Mouse (Mus musculus) neural tube, embryonic 12.5 days (tissue): ENCODE measurements around the gene Kcnk7. TPM values are rescaled to one million over a fixed set of nuclear protein-coding genes. Genes with fewer than 3 reads are reported as not detected.

ENCODE experiments used
- ATAC-seq: fragments of 200-750 bp; cut with Nextera tagmentation; 2 replicates; pipeline ENCODE4 v1.8.0; 2017; ENCODE audit warnings: low read depth, mild to moderate bottlenecking, moderate TSS enrichment, moderate library complexity; ENCODE audit not compliant: low FRiP score
- H3K27ac ChIP-seq: fragments of 300-500 bp; sonication (generic); 2 replicates; pipeline ENCODE4 v1.5.1; 2016
- H3K27me3 ChIP-seq: fragments of 300-500 bp; sonication (generic); replicated peaks from 2 replicates; pipeline ENCODE4 v1.6.1; 2016; ENCODE audit warnings: mild to moderate bottlenecking
- H3K36me3 ChIP-seq: fragments of 300-500 bp; sonication (generic); 2 replicates; pipeline ENCODE4 v1.6.1; 2016; ENCODE audit warnings: mild to moderate bottlenecking
- H3K4me1 ChIP-seq: fragments of 300-500 bp; sonication (generic); 2 replicates; pipeline ENCODE4 v1.6.1; 2016
- H3K4me2 ChIP-seq: fragments of 300-500 bp; sonication (generic); replicated peaks from 2 replicates; pipeline ENCODE4 v1.6.1; 2016; ENCODE audit warnings: mild to moderate bottlenecking
- H3K4me3 ChIP-seq: fragments of 300-500 bp; sonication (generic); 2 replicates; pipeline ENCODE4 v1.5.1; 2016
- H3K9ac ChIP-seq: fragments of 300-500 bp; sonication (generic); 2 replicates; pipeline ENCODE4 v1.6.1; 2016; ENCODE audit warnings: mild to moderate bottlenecking
- H3K9me3 ChIP-seq: fragments of 300-500 bp; sonication (generic); 2 replicates; pipeline ENCODE4 v1.6.1; 2016; ENCODE audit warnings: mild to moderate bottlenecking
- WGBS: fragments of 180-500 bp; shearing (Covaris S2); methylation state at CpG from one replicate; pipeline ENCODE4 v1.1.7; 2016; 5-methylcytosine and 5-hydroxymethylcytosine counted together
- polyA plus RNA-seq: library from polyadenylated mRNA; unstranded; fragments of >200 nt; fragmentation: Nextera tagmentation; extraction: Ambion mirVana; gene quantifications from 2 replicates; pipeline ENCODE4 v1.2.1, GENCODE M21; 2016

Kcnk7 gene
- polyA plus RNA-seq, 1 experiment from 2014 or later, result 0.19 TPM

DNA sequence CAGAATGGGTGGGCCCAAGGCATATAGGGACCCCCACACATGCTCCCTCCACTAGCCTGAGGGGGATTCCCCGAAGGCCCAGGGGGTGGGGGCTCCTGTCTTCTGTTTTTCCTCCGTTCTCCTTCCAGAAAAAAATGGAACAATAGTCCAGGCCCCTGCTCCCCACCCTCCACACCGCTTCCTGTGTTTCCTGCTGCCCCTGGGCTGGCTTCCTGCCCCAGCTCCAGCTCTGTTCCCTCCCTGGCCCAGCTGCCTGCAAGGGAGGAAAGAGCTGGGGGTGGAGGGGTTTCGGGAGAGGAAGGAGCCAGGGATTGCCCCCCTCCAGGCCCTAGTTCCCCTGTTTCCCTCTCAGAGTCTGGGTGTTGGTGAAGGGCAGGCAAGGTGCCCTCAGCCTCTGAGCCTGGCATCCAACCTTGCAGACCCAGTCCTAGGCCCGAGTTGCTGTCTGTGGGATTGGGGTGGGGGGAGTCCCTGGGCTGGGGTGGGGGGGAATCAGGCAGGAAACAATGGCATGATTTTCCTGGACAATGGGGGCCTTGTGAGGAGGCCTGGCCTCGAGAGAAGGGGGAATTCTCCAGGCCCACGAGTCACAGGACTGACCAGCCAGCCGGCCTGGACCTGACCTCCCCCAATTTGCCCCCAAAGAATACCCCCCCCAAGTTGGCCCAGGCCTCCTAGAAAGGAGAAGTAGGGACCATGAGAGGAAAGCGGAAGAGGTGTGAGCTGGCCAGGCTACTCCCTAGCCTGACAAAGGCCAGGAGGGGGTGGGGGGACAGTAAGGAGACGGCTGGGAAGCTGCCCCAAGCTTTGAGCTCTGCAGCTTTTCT lies 11.9 kb upstream of the Kcnk7 start:
- 71% methylated on average over 10 of the region's 10 CpGs for WGBS
- no peak for ATAC-seq
- Histone ChIP-seq H3K4me2 (peak overlapping the region; percentile 100), H3K27me3 (peaks cover 6% of the 10 kb centered on the region; the same call in 1 of the 2 replicates), H3K9ac (peak overlapping the region; percentile 89), H3K27ac (no peak overlapping the region), H3K36me3 (peaks cover 54% of the 10 kb centered on the region), H3K4me1 (peaks cover 54% of the 10 kb centered on the region), H3K9me3 (no peaks in the 10 kb centered on the region), H3K4me3 (peak overlapping the region; percentile 21; the same call in 1 of the 2 replicates)

DNA sequence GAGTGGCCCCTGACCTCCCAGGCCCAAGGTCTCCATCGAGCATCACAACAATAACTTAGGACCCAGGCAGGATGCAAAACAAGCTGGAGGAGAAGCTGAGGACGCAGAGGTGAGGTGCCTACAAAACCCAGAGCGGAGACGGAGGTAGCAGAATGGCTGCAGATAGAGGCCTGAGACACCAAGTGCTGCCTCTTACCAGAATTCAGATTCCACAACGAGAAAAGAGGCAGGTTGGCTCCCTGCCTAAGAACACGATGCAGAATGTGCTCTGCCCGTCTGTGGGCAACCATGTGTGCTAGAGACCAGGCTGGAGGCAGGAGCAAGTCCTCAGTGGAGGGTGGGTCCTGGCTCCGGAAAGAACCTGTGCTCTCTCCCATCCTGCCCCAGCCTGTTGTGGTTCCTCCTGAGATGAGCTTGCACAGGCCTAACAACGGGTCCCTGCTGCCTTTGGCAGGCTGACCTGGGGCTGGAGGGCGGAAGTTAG lies 11.2 kb upstream of the Kcnk7 start:
- H3K9ac ChIP-seq, result 0 out of 2 replicates have a peak overlapping the region, but pooled peaks have one; percentile 89
- H3K27me3 ChIP-seq, result peaks cover 6% of the 10 kb centered on the region; the same call in 1 of the 2 replicates
- H3K4me3 ChIP-seq, result no peak overlapping the region
- ATAC-seq, result no peak
- no peaks in the 10 kb centered on the region for H3K9me3 ChIP-seq
- WGBS, result 84% methylated on average over 10 of the region's 10 CpGs
- peaks cover 61% of the 10 kb centered on the region for H3K36me3 ChIP-seq
- H3K4me1 ChIP-seq, result peaks cover 47% of the 10 kb centered on the region
- H3K27ac ChIP-seq, result no peak overlapping the region
- peak overlapping the region; percentile 100 for H3K4me2 ChIP-seq

DNA sequence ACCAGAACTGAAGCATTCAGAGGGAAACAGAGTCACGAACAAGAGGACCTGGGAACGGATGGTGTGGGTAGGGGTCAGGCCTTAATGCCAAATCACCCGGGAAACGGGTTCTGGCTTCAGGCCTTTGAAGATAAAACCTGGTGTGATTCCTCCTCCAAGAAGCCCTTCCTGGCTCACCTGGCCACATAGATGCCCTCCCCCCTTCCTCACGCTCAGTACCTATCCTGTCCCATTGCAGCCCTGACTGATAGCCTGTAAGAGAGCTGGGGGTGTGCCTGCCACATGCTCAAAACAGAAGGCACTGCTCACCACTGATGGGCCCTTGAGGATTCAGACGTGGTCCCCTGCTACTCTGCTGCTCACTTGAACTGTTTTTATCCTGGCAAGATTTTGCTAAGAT lies 10.4 kb upstream of the Kcnk7 start:
- H3K27ac ChIP-seq, result no peak overlapping the region
- no peak overlapping the region for H3K4me3 ChIP-seq
- no peak overlapping the region for H3K9ac ChIP-seq
- peak overlapping the region; percentile 3; the same call in 1 of the 2 replicates for H3K4me2 ChIP-seq
- H3K9me3 ChIP-seq, result no peaks in the 10 kb centered on the region
- WGBS, result 90% methylated on average over 6 of the region's 6 CpGs
- H3K36me3 ChIP-seq, result peaks cover 68% of the 10 kb centered on the region
- ATAC-seq, result no peak
- H3K27me3 ChIP-seq, result peaks cover 6% of the 10 kb centered on the region; the same call in 1 of the 2 replicates
- peaks cover 44% of the 10 kb centered on the region for H3K4me1 ChIP-seq

DNA sequence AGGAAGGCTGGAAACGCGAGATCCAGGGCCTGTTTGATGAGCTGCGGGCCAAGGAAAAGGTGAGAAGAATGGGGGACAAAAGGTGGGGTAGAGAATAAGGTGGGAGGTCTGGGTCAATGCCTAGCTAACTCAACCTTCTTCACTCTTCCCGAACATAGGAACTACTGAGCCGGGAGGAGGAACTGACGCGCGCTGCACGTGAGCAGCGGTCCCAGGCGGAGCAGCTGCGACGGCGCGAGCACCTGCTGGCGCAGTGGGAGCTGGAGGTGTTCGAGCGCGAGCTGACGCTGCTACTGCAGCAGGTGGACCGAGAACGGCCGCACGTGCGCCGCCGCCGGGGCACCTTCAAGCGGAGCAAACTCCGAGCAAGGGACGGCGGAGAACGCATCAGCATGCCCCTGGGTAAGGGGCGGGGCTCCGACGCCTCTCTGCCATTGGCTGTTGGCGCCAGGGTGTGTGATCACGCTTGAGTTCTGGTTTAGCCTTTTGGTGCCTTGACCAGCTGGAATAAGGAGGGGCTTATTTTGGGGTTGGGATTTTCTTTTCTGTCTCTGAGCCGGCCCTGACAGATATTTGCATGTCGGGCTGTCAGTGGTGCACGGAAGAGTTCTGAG lies 8.2 kb upstream of the Kcnk7 start:
- Histone ChIP-seq H3K9ac (peak overlapping the region; percentile 33; the same call in 1 of the 2 replicates), H3K4me2 (peak overlapping the region; percentile 63), H3K4me1 (peaks cover 28% of the 10 kb centered on the region), H3K4me3 (0 out of 2 replicates have a peak overlapping the region, but pooled peaks have one; percentile 23), H3K27me3 (peaks cover 6% of the 10 kb centered on the region; the same call in 1 of the 2 replicates), H3K27ac (no peak overlapping the region), H3K9me3 (no peaks in the 10 kb centered on the region), H3K36me3 (peaks cover 84% of the 10 kb centered on the region)
- ATAC-seq, result no peak
- WGBS, result 6% methylated on average over 41 of the region's 41 CpGs

DNA sequence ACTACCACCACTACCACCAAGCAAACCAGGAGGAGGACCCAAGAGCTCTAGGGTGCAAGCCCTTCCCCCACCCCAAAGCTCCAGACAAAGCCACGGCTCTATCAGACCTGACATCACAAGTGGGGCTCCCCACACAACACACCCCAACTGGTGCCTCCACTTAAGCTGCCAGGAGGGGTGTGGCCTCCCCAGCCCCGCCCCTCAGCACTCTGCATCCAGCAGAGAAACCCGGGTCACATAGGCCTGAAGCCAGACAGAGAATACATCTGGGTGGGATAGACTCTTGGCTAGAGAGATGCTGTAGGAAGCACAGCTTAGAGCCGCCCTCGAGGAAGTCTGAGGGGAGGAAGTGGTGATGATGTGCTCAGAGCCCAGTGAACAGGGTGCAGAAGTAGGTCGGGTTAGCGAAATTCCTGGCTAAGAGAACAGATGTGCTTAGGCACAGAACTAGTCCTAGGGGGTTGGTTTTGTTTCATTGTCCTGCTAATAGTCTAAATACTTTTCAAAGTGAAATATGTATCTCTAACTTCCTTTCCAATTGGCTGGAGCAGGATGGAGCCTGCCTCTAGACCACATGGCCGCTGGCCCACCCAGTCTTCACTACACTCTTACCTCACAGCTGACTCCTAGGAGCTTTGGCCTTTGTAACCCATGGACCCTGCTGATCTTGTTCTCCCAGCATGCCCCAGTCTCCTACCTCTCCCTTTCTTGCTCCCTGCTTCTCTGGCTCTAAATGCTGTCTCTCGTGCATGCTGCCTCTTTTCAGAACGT lies 819 bp downstream of the Kcnk7 start:
- Histone ChIP-seq H3K4me1 (0 out of 2 replicates have a peak, but pooled peaks cover 2% of the 10 kb centered on the region), H3K36me3 (peaks cover 73% of the 10 kb centered on the region), H3K27me3 (no peaks in the 10 kb centered on the region), H3K4me3 (no peak overlapping the region), H3K9me3 (no peaks in the 10 kb centered on the region), H3K9ac (no peak overlapping the region), H3K4me2 (no peak overlapping the region), H3K27ac (no peak overlapping the region)
- 52% methylated on average over 10 of the region's 10 CpGs for WGBS
- no peak for ATAC-seq

DNA sequence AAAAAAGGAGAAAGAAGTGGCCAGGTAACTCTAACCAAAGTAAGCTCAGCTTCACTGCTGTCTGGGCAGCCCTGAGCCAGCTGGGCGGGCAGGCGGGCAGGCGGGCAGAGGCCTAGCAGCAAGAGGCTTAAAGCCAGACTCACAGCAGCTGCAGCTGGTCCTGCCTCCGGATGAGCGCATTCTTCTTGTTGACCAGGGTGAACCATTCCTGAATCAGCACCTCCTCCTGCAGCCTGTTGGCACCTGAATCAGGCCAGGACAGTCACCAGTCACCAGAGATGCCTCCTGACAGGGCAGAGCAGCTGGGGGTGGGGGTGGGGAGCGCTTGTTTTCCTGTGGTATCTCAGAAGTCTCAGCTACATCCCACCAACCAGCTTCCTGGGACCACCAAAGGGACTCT lies 5.9 kb downstream of the Kcnk7 start:
- no peak overlapping the region for H3K4me3 ChIP-seq
- H3K9ac ChIP-seq, result no peak overlapping the region
- peaks cover 79% of the 10 kb centered on the region for H3K36me3 ChIP-seq
- no peaks in the 10 kb centered on the region; the same call in 1 of the 2 replicates for H3K4me1 ChIP-seq
- H3K27me3 ChIP-seq, result no peaks in the 10 kb centered on the region
- no peak overlapping the region for H3K4me2 ChIP-seq
- H3K27ac ChIP-seq, result no peak overlapping the region
- no peaks in the 10 kb centered on the region for H3K9me3 ChIP-seq
- ATAC-seq, result no peak
- WGBS, result 95% methylated on average over 6 of the region's 6 CpGs

DNA sequence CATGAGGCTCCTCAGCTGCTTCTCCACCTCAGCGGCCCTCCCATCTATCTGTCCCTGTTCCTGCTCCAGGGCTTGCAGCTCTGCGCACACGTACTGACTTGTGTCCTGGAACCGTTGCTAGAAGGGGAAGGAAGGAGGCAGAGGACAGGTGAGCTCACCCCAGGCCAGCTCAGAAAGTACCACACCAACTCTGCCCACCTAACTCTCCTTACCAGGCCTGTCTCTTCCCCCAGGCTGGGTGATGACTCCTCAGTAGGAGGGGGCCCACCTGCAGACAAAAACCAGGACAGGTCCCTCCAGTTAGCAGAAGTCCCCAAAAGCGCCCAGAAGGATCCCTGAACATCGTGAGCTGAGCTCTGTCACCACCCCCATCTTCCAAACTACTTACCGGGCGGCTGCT lies 6.4 kb downstream of the Kcnk7 start:
- 80% methylated on average over 8 of the region's 8 CpGs for WGBS
- no peak overlapping the region for H3K27ac ChIP-seq
- ATAC-seq, result no peak
- H3K4me3 ChIP-seq, result no peak overlapping the region
- H3K36me3 ChIP-seq, result peaks cover 83% of the 10 kb centered on the region
- no peaks in the 10 kb centered on the region for H3K9me3 ChIP-seq
- no peaks in the 10 kb centered on the region for H3K27me3 ChIP-seq
- H3K4me1 ChIP-seq, result peaks cover 4% of the 10 kb centered on the region; the same call in 1 of the 2 replicates
- no peak overlapping the region for H3K9ac ChIP-seq
- H3K4me2 ChIP-seq, result no peak overlapping the region

DNA sequence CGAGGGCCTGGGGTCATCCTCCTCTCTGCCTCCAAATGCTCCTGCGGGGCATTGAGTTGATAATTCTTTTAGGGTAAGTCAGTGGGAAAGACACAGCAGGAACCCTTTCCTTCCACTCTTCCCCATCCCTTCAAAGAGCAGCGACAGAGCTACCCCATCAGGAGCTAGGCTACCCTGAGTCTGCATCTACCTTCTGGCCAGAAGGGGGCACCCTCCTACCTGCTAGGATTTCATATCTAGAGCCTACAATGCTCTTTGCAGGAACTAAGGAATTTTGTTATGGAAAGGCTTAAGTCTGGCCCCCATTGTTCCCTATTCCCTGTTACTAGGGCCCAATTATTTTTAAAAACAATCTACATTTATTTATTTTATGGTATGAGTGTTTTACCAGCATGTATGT lies 7.1 kb downstream of the Kcnk7 start:
- H3K4me2 ChIP-seq, result no peak overlapping the region
- ATAC-seq, result no peak
- peaks cover 10% of the 10 kb centered on the region; the same call in 1 of the 2 replicates for H3K4me1 ChIP-seq
- WGBS, result 7% methylated on average over 3 of the region's 3 CpGs
- H3K9me3 ChIP-seq, result no peaks in the 10 kb centered on the region
- no peak overlapping the region for H3K9ac ChIP-seq
- no peak overlapping the region for H3K4me3 ChIP-seq
- no peak overlapping the region for H3K27ac ChIP-seq
- H3K36me3 ChIP-seq, result peaks cover 84% of the 10 kb centered on the region
- H3K27me3 ChIP-seq, result no peaks in the 10 kb centered on the region

DNA sequence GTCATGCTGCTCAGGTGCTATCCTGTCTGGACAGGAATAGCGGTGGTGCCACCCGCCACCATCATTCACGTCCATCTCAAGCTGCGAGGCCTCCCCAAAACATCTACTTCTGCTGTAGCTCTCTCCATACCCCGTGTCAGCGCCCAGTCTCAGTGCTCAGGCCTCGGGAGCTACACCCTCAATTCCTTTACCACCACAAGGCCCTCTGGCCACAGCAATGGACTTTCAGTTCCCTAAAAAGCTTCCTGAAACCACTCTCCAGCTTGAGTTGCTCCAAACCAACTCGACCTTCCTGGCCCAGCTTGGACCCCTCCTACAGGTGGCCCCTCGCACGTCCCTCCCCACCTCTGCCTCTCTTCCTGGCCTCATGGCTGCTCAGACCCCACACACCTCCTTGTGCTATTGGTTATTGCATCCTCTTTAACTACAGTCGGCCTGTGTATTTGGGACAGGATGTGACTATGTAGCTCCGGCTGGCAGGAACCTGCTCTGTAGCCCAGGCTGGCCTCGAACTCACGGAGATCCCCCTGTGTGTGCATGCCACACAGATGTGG lies 7.8 kb downstream of the Kcnk7 start:
- WGBS, result 93% methylated on average over 14 of the region's 14 CpGs
- no peak for ATAC-seq
- Histone ChIP-seq H3K27ac (no peak overlapping the region), H3K9ac (no peak overlapping the region), H3K4me3 (no peak overlapping the region), H3K27me3 (no peaks in the 10 kb centered on the region), H3K4me2 (no peak overlapping the region), H3K9me3 (no peaks in the 10 kb centered on the region), H3K36me3 (peaks cover 81% of the 10 kb centered on the region), H3K4me1 (peaks cover 13% of the 10 kb centered on the region)

DNA sequence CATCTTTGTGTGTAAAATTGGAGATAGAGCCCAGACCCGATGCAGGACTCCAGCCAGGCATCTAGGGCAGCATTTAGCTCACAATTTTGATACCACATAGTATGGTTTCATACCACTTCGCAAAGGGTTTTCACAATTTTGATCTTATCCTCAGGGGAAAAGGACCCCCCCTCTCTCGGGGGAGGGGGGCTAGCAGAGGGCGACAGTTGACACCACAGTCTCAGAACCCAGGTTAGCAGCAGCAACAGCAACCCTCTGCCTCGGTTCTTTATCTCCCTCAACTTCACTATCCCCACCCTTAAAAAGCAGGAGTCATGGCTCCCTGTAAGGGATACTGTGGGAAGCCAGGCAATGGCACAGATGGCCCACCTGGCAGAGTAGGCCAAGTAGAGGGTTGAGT lies 9.1 kb downstream of the Kcnk7 start:
- H3K27ac ChIP-seq, result no peak overlapping the region
- ATAC-seq, result no peak
- H3K4me3 ChIP-seq, result no peak overlapping the region
- H3K9me3 ChIP-seq, result no peaks in the 10 kb centered on the region
- peaks cover 86% of the 10 kb centered on the region for H3K36me3 ChIP-seq
- WGBS, result 75% methylated on average over 5 of the region's 5 CpGs
- no peak overlapping the region for H3K9ac ChIP-seq
- no peaks in the 10 kb centered on the region for H3K27me3 ChIP-seq
- no peak overlapping the region for H3K4me2 ChIP-seq
- peaks cover 13% of the 10 kb centered on the region for H3K4me1 ChIP-seq

DNA sequence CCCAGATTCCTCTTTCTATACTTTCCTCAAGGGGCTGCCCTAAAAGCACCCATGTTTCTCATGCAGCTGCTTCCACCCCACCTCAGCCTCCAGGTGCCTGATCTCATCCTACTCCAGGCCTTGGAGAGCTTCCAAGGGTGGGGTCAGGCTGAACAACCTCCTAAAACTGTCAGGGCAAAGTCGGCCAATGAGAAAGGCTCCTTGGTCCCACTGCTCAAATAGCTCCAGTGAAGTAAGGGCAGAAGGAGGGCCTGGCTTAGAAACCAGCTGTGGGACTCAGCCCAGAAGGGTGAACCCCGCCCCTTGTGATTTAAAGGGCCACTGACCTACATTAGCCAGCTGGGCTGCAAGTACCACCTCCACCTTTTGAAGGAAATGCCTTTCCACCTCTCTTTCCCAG lies 9.6 kb downstream of the Kcnk7 start:
- H3K9ac ChIP-seq, result no peak overlapping the region
- H3K27me3 ChIP-seq, result no peaks in the 10 kb centered on the region
- no peak overlapping the region for H3K4me2 ChIP-seq
- no peak for ATAC-seq
- H3K4me1 ChIP-seq, result peaks cover 13% of the 10 kb centered on the region
- H3K36me3 ChIP-seq, result peaks cover 85% of the 10 kb centered on the region
- no peaks in the 10 kb centered on the region for H3K9me3 ChIP-seq
- WGBS, result 4% methylated on average over 2 of the region's 2 CpGs
- H3K27ac ChIP-seq, result no peak overlapping the region
- H3K4me3 ChIP-seq, result no peak overlapping the region
